Mouse (Mus musculus): ENCODE measurements around the gene Sgo2b. TPM values are rescaled to one million over a fixed set of nuclear protein-coding genes. Genes with fewer than 3 reads are reported as not detected.

Gene Sgo2b
- polyA plus RNA-seq (2017; shearing (Covaris generic)) = not detected

GRCm38 (mm10) chr8:63951626-63952377 lies at the start of gene Sgo2b:
TSS of gene Sgo2b (minus strand) at chr8:63952248.

